Mouse (Mus musculus): Measurements from ENCODE around the gene Myh6. TPM values are rescaled to one million over a fixed set of nuclear protein-coding genes. Genes with fewer than 3 reads are reported as not detected.
A peak's percentile ranks its signal among the peaks of the same experiment; 100 is the strongest.

Myh6 gene
- total and polyA plus RNA-seq, 2 experiments from 2014 or later: 0.21 to 1.4 TPM

DNA sequence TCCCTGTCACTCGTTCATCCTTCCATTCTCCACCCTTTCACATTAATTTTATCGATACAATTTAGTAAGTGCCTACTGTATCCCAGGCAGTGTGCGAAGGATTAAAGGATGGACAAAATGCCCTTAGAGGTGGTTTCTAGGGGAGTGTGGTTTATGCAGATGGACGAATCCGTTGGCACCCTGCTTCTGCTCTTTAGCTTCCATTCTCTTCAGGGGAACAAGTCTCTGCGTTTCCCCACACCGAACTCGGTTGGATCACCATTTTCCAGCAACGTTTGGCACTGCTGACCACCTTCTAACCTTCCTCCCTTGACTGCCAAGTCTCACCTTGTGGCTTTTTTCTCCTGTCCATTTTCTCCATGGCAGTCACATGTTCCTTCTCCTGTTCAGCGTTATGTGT lies 53.4 kb downstream of the Myh6 start:
- ATAC-seq (no peak), DNase-seq (ENCODE audit: low spot score) (peak; percentile 21)
- peaks cover 17% of the 10 kb centered on the region; the same call in 1 of the 2 replicates for H3K4me1 ChIP-seq (ENCODE audit: insufficient read depth, low read length)
- no peak for TF ChIP-seq CTCF (IDR thresholded peaks at IDR 0.05; ENCODE audit: low read depth)
- H3K27ac ChIP-seq: peak overlapping the region; percentile 96
- H3K4me3 ChIP-seq (ENCODE audit: low read length): peak overlapping the region; percentile 97
- WGBS: 12% methylated on average over 10 of the region's 10 CpGs
- H3K4me2 ChIP-seq (ENCODE audit: low read depth, low read length): peak overlapping the region; percentile 93
- no peaks in the 10 kb centered on the region for H3K27me3 ChIP-seq (ENCODE audit: insufficient read depth, low read length)
- H3K9me3 ChIP-seq (ENCODE audit: low read length): no peaks in the 10 kb centered on the region
- peaks cover 11% of the 10 kb centered on the region; the same call in 1 of the 2 replicates for H3K36me3 ChIP-seq (ENCODE audit: insufficient read depth, low read length)
- peak overlapping the region; percentile 99 for H3K9ac ChIP-seq (replicated peaks; ENCODE audit: low read length)

DNA sequence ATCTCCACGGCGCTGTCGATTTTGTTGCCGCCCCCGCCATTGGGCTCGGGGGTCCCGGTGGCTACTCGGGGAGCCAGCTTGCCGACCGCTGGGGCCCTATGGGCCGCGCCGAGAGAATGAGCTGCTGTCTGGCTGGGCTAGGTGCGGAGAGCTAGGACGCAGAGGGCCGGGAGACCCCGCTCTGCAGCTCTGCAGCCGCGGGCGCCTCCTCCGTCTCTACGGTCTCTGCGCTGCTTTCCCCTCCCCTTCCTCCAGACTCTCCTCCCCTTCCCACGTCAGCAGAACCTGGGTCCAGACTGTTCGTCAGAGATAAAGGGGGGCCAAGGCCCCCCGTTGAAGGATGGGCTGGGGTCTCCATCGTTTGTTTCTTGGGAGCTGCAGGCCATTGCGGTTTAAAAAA lies 53.8 kb downstream of the Myh6 start, which contains the start of gene Slc22a17:
Gene Slc22a17, minus strand, starts transcription at position 247 of the 400 bp plus-strand sequence.
- H3K27ac ChIP-seq: peak within 1 kb of the TSS; percentile 96
- no peaks in the 10 kb centered on the region for H3K27me3 ChIP-seq (ENCODE audit: insufficient read depth, low read length)
- peaks cover 17% of the 10 kb centered on the region; the same call in 1 of the 2 replicates for H3K4me1 ChIP-seq (ENCODE audit: insufficient read depth, low read length)
- peak; percentile 37; the same call in 1 of the 2 replicates for TF ChIP-seq CTCF (IDR thresholded peaks at IDR 0.05; ENCODE audit: low read depth)
- no peaks in the 10 kb centered on the region for H3K9me3 ChIP-seq (ENCODE audit: low read length)
- H3K9ac ChIP-seq (replicated peaks; ENCODE audit: low read length): peak within 1 kb of the TSS; percentile 99
- peak; percentile 95 for ATAC-seq
- peaks cover 15% of the 10 kb centered on the region; the same call in 1 of the 2 replicates for H3K36me3 ChIP-seq (ENCODE audit: insufficient read depth, low read length)
- H3K4me2 ChIP-seq (ENCODE audit: low read depth, low read length): peak within 1 kb of the TSS; percentile 93
- H3K4me3 ChIP-seq (ENCODE audit: low read length): peak within 1 kb of the TSS; percentile 97
- peak; percentile 92 for DNase-seq (ENCODE audit: low spot score)
- WGBS: 2% methylated on average over 27 of the region's 28 CpGs

DNA sequence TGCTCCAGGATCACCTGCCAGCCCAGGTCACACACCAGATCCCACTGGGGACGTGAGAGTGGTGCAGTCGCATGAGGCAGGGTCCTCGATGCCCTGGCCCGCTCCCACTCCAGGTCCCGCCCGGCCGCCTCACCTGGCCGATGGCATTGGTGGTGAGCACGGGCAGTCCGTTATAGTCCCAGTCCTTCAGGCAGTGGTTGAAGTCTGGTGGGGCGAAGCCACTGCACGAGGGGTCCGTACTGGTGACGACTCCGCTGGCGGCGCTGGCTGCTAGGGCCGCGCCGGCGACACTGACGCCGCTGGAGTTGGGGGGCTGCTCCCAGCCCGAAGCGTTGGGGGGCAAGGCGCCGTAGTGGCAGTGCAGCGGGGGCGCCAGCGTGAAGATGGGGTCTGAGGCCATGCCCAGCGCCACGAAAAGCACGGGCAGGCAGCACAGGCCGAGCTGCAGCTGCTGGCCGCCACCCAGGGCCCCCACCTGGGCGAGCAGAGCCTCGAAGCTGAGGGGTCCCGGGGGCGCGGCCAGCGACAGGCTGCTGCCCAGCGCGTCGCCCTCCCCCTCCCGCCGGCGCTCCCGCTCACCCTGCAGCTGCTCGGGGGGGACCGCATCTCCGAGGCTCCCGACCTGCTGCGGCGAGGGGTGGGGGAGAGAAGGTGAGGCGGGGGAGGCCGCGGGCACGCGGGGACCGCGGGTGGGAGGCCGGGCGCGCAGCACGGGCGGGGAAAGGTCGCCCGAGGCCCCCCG lies 54.4 kb downstream of the Myh6 start:
- peak; percentile 74 for ATAC-seq
- DNase-seq (ENCODE audit: low spot score): peak; percentile 69
- peak overlapping the region; percentile 93 for H3K4me2 ChIP-seq (ENCODE audit: low read depth, low read length)
- no peaks in the 10 kb centered on the region for H3K9me3 ChIP-seq (ENCODE audit: low read length)
- WGBS: 3% methylated on average over 57 of the region's 69 CpGs
- peaks cover 17% of the 10 kb centered on the region; the same call in 1 of the 2 replicates for H3K4me1 ChIP-seq (ENCODE audit: insufficient read depth, low read length)
- TF ChIP-seq CTCF (IDR thresholded peaks at IDR 0.05; ENCODE audit: low read depth): no peak
- H3K36me3 ChIP-seq (ENCODE audit: insufficient read depth, low read length): peaks cover 20% of the 10 kb centered on the region
- peak overlapping the region; percentile 96 for H3K27ac ChIP-seq
- peak overlapping the region; percentile 97 for H3K4me3 ChIP-seq (ENCODE audit: low read length)
- H3K9ac ChIP-seq (replicated peaks; ENCODE audit: low read length): peak overlapping the region; percentile 99
- no peaks in the 10 kb centered on the region for H3K27me3 ChIP-seq (ENCODE audit: insufficient read depth, low read length)

DNA sequence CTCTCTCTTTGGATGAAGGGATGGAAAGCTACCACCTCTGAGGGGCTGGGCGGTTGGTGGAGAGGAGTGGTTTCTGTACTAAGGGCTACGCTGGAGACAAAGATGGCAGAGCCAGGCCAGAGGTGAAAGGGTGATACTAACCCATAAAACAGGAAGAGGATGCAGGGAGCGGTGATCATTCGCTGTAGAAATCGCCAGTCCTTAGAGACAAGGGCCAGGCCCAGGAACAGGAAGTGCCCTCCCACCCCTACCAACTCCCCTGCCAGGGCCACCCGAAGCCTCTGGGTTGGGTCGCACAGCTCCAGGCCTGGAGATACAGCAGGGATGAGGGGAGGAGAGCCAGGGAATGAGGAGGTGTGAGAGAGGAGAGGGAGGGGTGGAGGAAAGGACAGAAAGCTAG lies 58.0 kb downstream of the Myh6 start:
- H3K4me1 ChIP-seq (ENCODE audit: insufficient read depth, low read length): peaks cover 16% of the 10 kb centered on the region; the same call in 1 of the 2 replicates
- H3K4me3 ChIP-seq (ENCODE audit: low read length): no peak overlapping the region
- no peaks in the 10 kb centered on the region for H3K27me3 ChIP-seq (ENCODE audit: insufficient read depth, low read length)
- no peak for ATAC-seq
- H3K9ac ChIP-seq (replicated peaks; ENCODE audit: low read length): no peak overlapping the region
- no peak for DNase-seq (ENCODE audit: low spot score)
- H3K27ac ChIP-seq: no peak overlapping the region
- TF ChIP-seq CTCF (IDR thresholded peaks at IDR 0.05; ENCODE audit: low read depth): no peak
- H3K4me2 ChIP-seq (ENCODE audit: low read depth, low read length): no peak overlapping the region
- no peaks in the 10 kb centered on the region for H3K9me3 ChIP-seq (ENCODE audit: low read length)
- H3K36me3 ChIP-seq (ENCODE audit: insufficient read depth, low read length): peaks cover 40% of the 10 kb centered on the region
- 84% methylated on average over 7 of the region's 7 CpGs for WGBS

DNA sequence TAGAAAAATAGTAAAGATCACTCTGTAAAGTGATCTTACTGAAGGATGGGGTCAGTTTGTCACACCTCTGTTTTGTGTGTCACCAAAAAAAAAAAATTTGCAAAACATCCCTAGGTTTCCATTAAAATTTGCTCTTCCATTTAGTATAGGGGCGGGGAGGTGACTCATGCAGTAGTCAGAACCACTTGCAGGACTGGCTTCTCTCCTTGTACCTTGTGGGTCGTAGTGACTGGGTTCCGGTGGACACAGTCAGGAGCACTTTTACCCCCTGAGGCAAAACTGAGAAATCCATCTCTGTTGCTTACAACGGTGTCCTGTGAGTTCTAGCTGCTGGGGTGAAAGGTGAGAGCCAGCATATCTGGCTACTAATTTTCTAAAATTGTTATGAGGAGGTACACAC lies 63.1 kb downstream of the Myh6 start:
- peaks cover 36% of the 10 kb centered on the region for H3K36me3 ChIP-seq (ENCODE audit: insufficient read depth, low read length)
- TF ChIP-seq CTCF (IDR thresholded peaks at IDR 0.05; ENCODE audit: low read depth): no peak
- 90% methylated on average over 4 of the region's 4 CpGs for WGBS

DNA sequence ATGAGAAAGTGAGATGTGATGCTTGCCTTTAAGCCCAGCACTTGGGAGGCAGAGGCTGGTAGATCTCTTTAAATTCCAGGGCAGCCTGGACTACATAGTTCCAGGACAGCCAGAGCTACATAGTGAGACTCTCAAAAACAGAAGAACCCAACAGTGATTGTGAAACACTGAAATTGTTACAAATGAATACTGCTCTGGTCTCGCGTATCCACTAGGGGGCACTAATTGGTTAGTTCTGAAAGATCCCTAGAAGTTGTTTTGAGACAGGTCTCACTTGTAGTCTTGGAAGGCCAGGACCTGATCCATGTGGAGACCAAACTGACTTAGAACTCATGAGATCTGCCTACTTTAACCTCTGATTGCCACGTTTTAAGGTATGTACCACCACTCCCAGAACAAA lies 66.3 kb downstream of the Myh6 start:
- Histone ChIP-seq H3K27me3 (ENCODE audit: insufficient read depth, low read length) (no peaks in the 10 kb centered on the region), H3K9me3 (ENCODE audit: low read length) (no peaks in the 10 kb centered on the region), H3K9ac (replicated peaks; ENCODE audit: low read length) (no peak overlapping the region), H3K27ac (no peak overlapping the region), H3K4me3 (ENCODE audit: low read length) (no peak overlapping the region), H3K4me2 (ENCODE audit: low read depth, low read length) (no peak overlapping the region), H3K36me3 (ENCODE audit: insufficient read depth, low read length) (peaks cover 29% of the 10 kb centered on the region; the same call in 1 of the 2 replicates), H3K4me1 (ENCODE audit: insufficient read depth, low read length) (no peaks in the 10 kb centered on the region)
- 0% methylated on average over 3 of the region's 3 CpGs for whole genome bisulfite sequencing
- peak; percentile 62 for ATAC-seq
- DNase-seq (ENCODE audit: low spot score): peak; percentile 93
- TF ChIP-seq CTCF (IDR thresholded peaks at IDR 0.05; ENCODE audit: low read depth): peak; percentile 87

More for the DNA sequence above, 63.1 kb downstream of the Myh6 start:
- no peak overlapping the region for H3K27ac ChIP-seq
- ATAC-seq: no peak
- no peak overlapping the region for H3K9ac ChIP-seq (replicated peaks; ENCODE audit: low read length)
- no peak overlapping the region for H3K4me3 ChIP-seq (ENCODE audit: low read length)
- no peaks in the 10 kb centered on the region for H3K27me3 ChIP-seq (ENCODE audit: insufficient read depth, low read length)
- H3K9me3 ChIP-seq (ENCODE audit: low read length): no peaks in the 10 kb centered on the region
- no peak for DNase-seq (ENCODE audit: low spot score)
- no peaks in the 10 kb centered on the region for H3K4me1 ChIP-seq (ENCODE audit: insufficient read depth, low read length)
- no peak overlapping the region for H3K4me2 ChIP-seq (ENCODE audit: low read depth, low read length)

DNA sequence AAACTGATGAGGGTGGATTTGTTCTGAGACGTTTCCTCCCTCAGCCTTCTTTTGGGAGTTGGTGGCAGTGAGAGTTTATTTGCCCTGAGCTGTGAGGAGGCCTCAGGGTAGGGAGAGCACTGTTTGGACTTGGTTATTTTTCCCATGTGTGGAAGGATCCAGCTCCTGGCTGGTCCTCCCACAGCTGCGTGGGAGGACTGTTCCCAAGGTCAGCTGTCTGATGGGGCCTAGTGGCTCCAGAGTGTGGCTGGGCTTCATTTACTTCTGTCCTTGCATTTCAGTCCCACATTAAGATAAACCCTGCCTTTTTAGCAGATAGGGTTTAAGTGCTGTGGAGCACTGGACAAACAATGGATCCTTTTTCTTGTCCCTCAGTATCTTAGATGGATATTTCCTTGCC lies 69.3 kb downstream of the Myh6 start:
- Histone ChIP-seq H3K9ac (replicated peaks; ENCODE audit: low read length) (no peak overlapping the region), H3K36me3 (ENCODE audit: insufficient read depth, low read length) (peaks cover 25% of the 10 kb centered on the region; the same call in 1 of the 2 replicates), H3K4me2 (ENCODE audit: low read depth, low read length) (no peak overlapping the region), H3K27ac (no peak overlapping the region), H3K4me3 (ENCODE audit: low read length) (no peak overlapping the region), H3K4me1 (ENCODE audit: insufficient read depth, low read length) (no peaks in the 10 kb centered on the region), H3K27me3 (ENCODE audit: insufficient read depth, low read length) (no peaks in the 10 kb centered on the region), H3K9me3 (ENCODE audit: low read length) (no peaks in the 10 kb centered on the region)
- no peak for DNase-seq (ENCODE audit: low spot score)
- no peak for TF ChIP-seq CTCF (IDR thresholded peaks at IDR 0.05; ENCODE audit: low read depth)
- no peak for ATAC-seq
- WGBS: 59% methylated on average over 2 of the region's 2 CpGs

Data from hindbrain, postnatal 0 days (tissue).